Mouse (Mus musculus) cerebellum, postnatal 36 days (tissue): ENCODE measurements around the gene Phf14.
"Not testable (repeated sequence)": the region's sequence is repeated elsewhere in the genome, so short reads cannot be mapped to it uniquely, and the experiment has no call there.

Experiments
- DNase-seq, 2 experiments: peaks; one replicate each; pipeline ENCODE4 v3.0.0; 2021 to 2022; ENCODE audit warnings: mixed read lengths in 2 of 2

Gene Phf14

GRCm38 (mm10) chr6:11907269-11908032 is at the start of gene Phf14, which contains the start of gene Ndufa4:
Gene Phf14 (plus strand): TSS chr6:11907809.
Gene Ndufa4 (minus strand): TSS chr6:11907497.
- peak; percentile 93 to 97 for DNase-seq

DNA sequence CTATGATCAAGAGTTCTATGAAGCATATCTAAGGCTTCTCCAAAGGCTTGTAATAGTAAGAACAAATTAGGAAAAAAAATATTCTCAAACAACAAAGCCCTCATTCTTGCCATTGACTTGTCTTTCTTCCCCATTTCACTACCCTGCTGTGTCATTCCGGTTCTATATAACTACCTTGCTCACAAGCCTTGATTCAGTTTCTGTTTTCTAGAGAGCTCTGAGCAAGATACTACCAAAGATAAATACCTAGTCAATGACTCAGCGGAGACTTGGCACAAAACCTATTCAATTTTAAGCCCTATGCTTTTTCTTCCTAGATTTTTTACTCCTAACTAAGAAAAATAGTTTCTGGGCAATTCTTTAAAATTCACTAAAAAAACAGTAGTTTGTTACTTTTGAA is 32.2 kb upstream of the Phf14 start:
- not testable (repeated sequence) for DNase-seq

GRCm38 (mm10) chr6:11900809-11901310 is 6.7 kb upstream of the Phf14 start:
- no peak for DNase-seq

- DNase-seq = no peak
These were observed 730 bp upstream of the Phf14 start for GRCm38 (mm10) chr6:11906890-11907268.

GRCm38 (mm10) chr6:11908170-11908569 is 561 bp downstream of the Phf14 start:
- peak in 1 of 2 experiments; percentile 23 for DNase-seq

DNA sequence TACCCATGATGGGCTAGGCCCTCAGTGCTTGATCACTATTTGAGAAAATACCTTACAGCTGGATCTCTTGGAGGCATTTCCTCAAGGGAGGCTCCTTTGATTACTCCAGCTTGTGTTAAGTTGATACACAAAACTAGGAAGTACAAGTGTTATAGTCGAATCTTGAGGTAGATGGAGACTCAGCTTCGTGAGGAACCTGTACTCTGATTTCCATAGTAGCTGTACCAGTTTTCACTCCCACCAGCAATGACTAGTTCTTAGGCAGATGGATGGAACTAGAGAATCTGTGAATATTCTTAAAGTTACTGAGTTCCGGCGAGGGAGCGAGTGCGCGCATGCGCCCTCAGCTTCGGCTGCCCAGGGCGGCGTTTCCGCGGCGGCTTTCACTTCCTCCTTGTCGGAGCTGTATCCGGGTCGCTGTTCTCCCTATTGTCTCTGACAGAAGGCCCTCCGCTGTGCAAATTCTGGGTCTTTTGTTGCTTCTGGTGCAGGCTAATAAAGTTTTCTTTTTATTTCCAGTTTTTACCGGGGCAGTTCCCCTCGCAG is 18.0 kb downstream of the Phf14 start:
- peak; percentile 82 to 87 for DNase-seq

GRCm38 (mm10) chr6:11926082-11926595 is 18.5 kb downstream of the Phf14 start:
- DNase-seq = peak; percentile 31 to 40

GRCm38 (mm10) chr6:11927485-11927884 is 19.9 kb downstream of the Phf14 start:
- no peak for DNase-seq

DNA sequence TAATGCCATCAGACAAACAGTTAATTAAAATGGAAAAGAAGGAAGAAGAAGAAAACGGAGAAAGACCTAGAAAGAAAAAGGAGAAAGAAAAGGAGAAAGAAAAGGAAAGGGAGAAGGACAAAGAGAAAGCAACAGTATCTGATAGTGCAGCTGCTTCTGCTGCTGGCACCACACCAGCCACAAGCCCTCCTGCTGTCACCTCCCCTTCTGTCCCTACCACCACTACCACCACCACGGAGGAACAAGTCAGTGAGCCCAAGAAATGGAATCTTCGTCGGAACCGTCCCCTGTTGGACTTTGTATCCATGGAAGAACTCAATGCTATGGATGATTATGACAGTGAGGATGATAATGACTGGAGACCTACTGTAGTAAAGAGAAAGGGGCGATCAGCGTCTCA is 25.8 kb downstream of the Phf14 start:
- no peak for DNase-seq

GRCm38 (mm10) chr6:11940895-11941294 is 33.3 kb downstream of the Phf14 start:
- DNase-seq = no peak

DNA sequence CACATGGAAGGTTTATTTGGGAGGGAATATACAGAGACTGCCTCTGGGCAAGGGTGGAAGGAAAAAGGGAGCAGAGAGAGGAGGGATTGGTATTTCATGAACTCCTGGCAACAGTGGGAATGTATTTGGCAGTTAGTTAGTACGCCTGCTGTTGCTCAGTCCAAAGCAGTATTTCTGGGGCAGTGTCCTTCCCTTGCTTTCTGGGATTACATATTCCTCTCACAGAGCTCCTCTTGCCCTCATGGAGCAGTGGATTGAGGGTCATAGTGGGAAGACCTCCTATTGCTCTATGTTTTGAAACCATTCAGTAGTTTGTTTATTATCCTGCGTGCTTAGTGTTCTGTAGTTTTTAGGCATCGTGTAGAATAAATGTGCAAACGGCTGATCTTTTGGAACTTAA is 34.5 kb downstream of the Phf14 start:
- DNase-seq = no peak

DNA sequence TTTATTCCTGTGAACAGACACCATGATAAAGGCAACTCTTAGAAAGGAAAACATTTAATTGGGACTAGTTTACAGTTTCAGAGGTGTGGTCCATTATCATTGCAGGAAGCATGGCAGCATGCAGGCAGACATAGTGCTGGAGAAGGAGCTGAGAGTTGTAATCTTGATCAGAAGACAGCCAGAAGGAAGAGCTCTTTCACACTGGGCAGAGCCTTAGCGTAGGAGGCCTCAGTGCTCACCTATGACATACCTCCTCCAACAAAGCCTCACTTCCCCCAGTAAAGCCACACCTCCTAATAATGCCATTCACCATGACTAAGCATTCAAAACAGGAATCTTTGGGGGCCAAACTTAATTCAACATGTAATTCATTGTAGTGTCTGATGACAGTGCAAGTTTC is 40.5 kb downstream of the Phf14 start:
- no peak for DNase-seq

- no peak for DNase-seq
These were observed 52.6 kb downstream of the Phf14 start for GRCm38 (mm10) chr6:11960172-11960571.

DNA sequence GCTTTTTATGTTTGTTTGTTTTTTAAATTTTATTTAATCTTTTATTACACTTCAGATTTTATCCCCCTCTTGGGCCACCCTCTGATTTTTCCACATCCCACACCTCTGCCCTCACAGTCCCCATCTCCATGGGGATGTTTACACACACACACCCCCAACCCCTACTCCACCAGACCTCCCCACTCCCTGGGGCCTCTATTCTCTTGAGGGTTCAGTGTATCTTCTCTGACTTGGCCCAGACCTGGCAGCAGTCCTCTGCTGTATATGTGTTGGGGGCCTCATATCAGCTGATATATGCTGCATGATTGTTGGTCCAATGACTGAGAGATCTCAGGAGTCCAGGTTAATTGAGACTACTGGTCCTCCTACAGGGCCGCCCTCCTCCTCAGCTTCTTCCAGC is 86.2 kb downstream of the Phf14 start:
- DNase-seq = no peak

DNA sequence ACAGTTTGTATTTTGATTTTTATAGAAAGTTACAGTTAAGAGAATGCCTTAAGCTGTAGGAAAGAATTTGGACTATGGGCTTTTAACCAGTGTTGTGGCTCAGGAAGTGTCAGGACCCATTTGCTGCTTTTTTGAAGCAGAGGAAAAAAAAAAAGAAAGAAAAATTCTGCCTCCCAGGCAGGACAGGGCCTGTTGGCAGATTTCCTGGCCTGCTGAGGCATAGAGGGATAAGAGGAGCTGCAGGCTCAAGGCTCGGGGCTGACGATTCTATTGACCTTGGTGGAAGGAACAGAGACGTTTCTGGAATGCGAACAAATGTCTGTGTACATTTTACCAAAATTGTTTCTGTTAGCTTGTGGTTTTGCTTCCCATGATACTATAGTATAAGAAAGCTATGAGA is 91.0 kb downstream of the Phf14 start:
- DNase-seq = no peak

- DNase-seq = no peak
These were observed 91.9 kb downstream of the Phf14 start for GRCm38 (mm10) chr6:11999506-11999905.

DNA sequence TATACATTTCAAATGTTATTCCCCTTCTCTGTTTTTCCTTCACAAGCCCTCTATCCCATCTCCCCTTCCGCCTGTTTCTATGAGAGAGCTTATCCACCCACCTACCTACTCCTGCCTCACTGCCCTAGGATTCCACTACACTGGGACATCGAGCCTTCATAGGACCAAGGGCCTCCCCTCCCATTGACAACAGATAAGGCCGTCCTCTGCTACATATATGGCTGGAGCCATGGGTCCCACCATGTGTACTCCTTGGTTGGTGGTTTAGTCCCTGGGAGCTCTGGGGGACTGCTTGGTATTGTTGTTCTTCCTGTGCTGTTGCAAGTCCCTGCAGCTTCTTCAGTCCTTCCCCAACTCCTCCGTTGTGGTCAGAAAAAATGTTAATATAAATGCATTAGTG is 97.8 kb downstream of the Phf14 start:
- no peak for DNase-seq

GRCm38 (mm10) chr6:12006001-12006400 is 98.4 kb downstream of the Phf14 start:
- DNase-seq = no peak

- no peak for DNase-seq
These were observed 104.5 kb downstream of the Phf14 start for GRCm38 (mm10) chr6:12012103-12012502.

DNA sequence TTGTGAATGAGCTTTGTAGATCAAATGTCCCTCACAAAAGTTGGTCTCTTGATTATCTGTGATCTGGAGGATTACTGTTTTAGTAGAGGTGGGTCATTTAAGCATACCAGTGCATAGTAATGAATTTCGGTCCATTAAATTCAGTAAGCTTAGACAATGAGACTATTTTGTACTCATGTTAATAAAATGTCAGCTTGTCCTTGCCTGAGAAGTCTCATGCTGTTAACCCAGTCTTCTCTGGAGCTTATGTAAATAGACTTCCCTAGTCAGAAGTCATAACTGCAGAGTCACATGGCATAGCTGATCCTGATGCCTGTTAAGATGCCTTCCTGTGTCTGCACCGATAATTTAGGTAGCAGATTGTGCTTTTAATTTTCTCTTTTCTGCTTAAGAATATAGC is 106.4 kb downstream of the Phf14 start:
- no peak for DNase-seq

GRCm38 (mm10) chr6:12014733-12015132 is 107.1 kb downstream of the Phf14 start:
- DNase-seq = no peak

DNA sequence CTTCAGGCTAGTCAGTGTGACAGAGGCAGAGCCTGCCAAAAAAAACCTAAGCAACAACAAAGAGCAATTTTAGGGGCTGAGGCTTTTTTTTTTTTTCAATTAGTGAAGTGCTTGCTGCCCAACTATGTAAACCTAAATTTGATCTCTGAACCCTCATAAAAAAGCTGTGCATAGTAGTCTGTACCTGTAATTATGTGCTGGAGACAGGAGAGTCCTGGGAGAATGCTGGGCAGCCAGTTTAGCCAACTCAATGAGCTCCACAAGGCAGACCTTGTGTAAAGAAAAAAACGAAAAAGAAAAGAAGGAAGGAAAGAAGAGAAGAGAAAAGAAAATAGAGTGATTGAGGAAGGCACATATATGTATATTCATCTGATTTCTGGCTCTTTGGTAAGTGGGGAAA is 112.1 kb downstream of the Phf14 start:
- DNase-seq = no peak

DNA sequence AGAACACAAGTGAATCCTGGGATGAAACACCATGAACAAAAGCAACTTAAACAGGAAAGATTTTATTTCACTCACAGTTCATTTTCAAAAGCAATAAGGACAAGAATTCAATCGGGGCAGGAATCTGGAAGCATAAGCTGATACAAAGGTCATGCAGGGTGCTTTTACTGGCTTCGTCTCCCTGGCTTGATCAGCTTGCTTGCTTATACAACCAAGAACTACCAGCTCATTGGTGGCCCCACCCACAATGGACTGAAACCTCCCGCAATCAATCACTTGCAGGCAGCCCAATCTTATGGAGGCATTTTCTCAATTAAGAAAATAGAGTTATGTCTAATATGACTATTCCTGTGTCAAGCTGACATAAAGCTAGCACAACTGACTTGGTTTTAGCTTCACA is 112.5 kb downstream of the Phf14 start:
- no peak for DNase-seq

- DNase-seq = no peak
These were observed 113.1 kb downstream of the Phf14 start for GRCm38 (mm10) chr6:12020738-12021137.
